Mouse (Mus musculus) olfactory bulb, adult 2 months (tissue): Measurements from ENCODE around the gene Hmgn1. TPM values are rescaled to one million over a fixed set of nuclear protein-coding genes. Genes with fewer than 3 reads are reported as not detected.
"Not testable (repeated sequence)": the region's sequence is repeated elsewhere in the genome, so short reads cannot be mapped to it uniquely, and the experiment has no call there.

Experiments used
- H3K27ac ChIP-seq: fragments of 200-500 bp; 2 replicates; pipeline ENCODE4 v1.5.1; 2012; ENCODE audit warnings: low read depth, low read length; ENCODE audit not compliant: insufficient read depth
- H3K4me1 ChIP-seq: fragments of 200-500 bp; 2 replicates; pipeline ENCODE4 v1.6.1; 2012; ENCODE audit warnings: low read length; ENCODE audit not compliant: control insufficient read depth, insufficient read depth
- H3K4me3 ChIP-seq: fragments of 200-500 bp; 2 replicates; pipeline ENCODE4 v1.5.1; 2012; ENCODE audit warnings: mild to moderate bottlenecking, low read depth, low read length, moderate library complexity; ENCODE audit not compliant: insufficient read depth
- CTCF ChIP-seq: fragments of 200-500 bp; IDR thresholded peaks from 2 replicates; pipeline ENCODE4 v1.5.1; 2012; ENCODE audit warnings: low read depth, mild to moderate bottlenecking, low read length, moderate library complexity; ENCODE audit not compliant: insufficient read depth
- POLR2A ChIP-seq: fragments of 200-500 bp; IDR thresholded peaks from 2 replicates; pipeline ENCODE4 v1.6.1; 2012; ENCODE audit warnings: mild to moderate bottlenecking, low read depth, low read length, moderate library complexity; ENCODE audit not compliant: insufficient read depth
- WGBS: fragments of 180-500 bp; shearing (Covaris S2); methylation state at CpG from one replicate; pipeline ENCODE4 v1.1.7; 2018; 5-methylcytosine and 5-hydroxymethylcytosine counted together
- polyA plus RNA-seq: library from polyadenylated mRNA; stranded (reverse); fragments of >200 nt; gene quantifications from 2 replicates; pipeline ENCODE4 v1.2.4, GENCODE M21; 2012; ENCODE audit warnings: low replicate concordance; ENCODE audit not compliant: missing spikeins, insufficient read depth, insufficient read length

The Hmgn1 gene
- polyA plus RNA-seq, 1 experiment = not detected

GRCm38 (mm10) chr16:96128466-96128865, 937 bp upstream of the Hmgn1 start:
- 1% methylated on average over 9 of the region's 9 CpGs for WGBS
- no peak for TF ChIP-seq CTCF
- no peak for TF ChIP-seq POLR2A

GRCm38 (mm10) chr16:96127288-96127656, 257 bp downstream of the Hmgn1 start:
- Histone ChIP-seq H3K4me3 (peak overlapping the region; percentile 92), H3K27ac (peak overlapping the region; percentile 96), H3K4me1 (peaks cover 2% of the 10 kb centered on the region)
- TF ChIP-seq POLR2A (0 out of 2 replicates have a peak, but pooled peaks have one; percentile 52), CTCF (no peak)
- WGBS = under 1% methylated on average over 45 of the region's 52 CpGs

More at GRCm38 (mm10) chr16:96128466-96128865, 937 bp upstream of the Hmgn1 start:
- Histone ChIP-seq H3K4me1 (peaks cover 2% of the 10 kb centered on the region), H3K27ac (peak overlapping the region; percentile 99), H3K4me3 (peak overlapping the region; percentile 92)

GRCm38 (mm10) chr16:96126684-96127171, 801 bp downstream of the Hmgn1 start:
- no peak overlapping the region for H3K27ac ChIP-seq
- TF ChIP-seq POLR2A (no peak), CTCF (no peak)
- WGBS = 4% methylated on average over 19 of the region's 19 CpGs

GRCm38 (mm10) chr16:96120022-96120623, 7.4 kb downstream of the Hmgn1 start:
- TF ChIP-seq POLR2A (no peak), CTCF (no peak)
- Histone ChIP-seq H3K27ac (no peak overlapping the region), H3K4me3 (no peak overlapping the region), H3K4me1 (no peaks in the 10 kb centered on the region)
- 63% methylated on average over 4 of the region's 4 CpGs for WGBS

More at GRCm38 (mm10) chr16:96126684-96127171, 801 bp downstream of the Hmgn1 start:
- H3K4me3 ChIP-seq = peak overlapping the region; percentile 92
- H3K4me1 ChIP-seq = peaks cover 2% of the 10 kb centered on the region

DNA sequence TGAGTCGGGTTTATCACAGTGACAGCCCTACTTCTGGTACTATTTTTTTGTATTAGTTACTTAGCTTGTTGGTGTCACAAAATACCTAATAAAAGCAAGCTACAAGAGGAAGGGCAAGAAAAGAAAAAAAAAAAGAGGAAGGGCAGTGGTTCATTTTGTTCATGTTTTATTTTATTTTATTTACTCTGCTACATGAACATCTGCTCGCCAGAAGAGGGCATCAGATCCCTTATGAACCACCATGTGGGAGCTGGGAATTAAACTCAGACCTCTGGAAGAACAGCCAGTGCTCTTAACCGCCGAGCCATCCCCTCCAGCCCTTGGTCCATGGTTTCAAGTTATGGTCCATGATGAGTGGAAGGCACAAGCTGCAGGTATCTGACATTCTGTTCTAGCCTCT, 12.8 kb downstream of the Hmgn1 start:
- Histone ChIP-seq H3K4me1 (peaks cover 3% of the 10 kb centered on the region), H3K27ac (no peak overlapping the region), H3K4me3 (no peak overlapping the region)
- no peak for TF ChIP-seq CTCF
- TF ChIP-seq POLR2A = no peak
- WGBS = 54% methylated on average over 4 of the region's 4 CpGs

GRCm38 (mm10) chr16:96112769-96113168, 14.8 kb downstream of the Hmgn1 start:
- WGBS = 60% methylated on average over 2 of the region's 2 CpGs
- no peak overlapping the region for H3K4me3 ChIP-seq
- H3K4me1 ChIP-seq = peaks cover 3% of the 10 kb centered on the region
- TF ChIP-seq POLR2A (no peak), CTCF (no peak)
- H3K27ac ChIP-seq = no peak overlapping the region

- WGBS = 88% methylated on average over 5 of the region's 5 CpGs
- TF ChIP-seq POLR2A = no peak
- TF ChIP-seq CTCF = no peak
- H3K4me3 ChIP-seq = no peak overlapping the region
- no peak overlapping the region for H3K27ac ChIP-seq
- peaks cover 3% of the 10 kb centered on the region for H3K4me1 ChIP-seq
Measured at GRCm38 (mm10) chr16:96110655-96111345, 16.7 kb downstream of the Hmgn1 start.

GRCm38 (mm10) chr16:96109673-96110072, 17.9 kb downstream of the Hmgn1 start:
- WGBS = 65% methylated on average over 4 of the region's 4 CpGs
- no peak overlapping the region for H3K4me3 ChIP-seq
- TF ChIP-seq POLR2A (no peak), CTCF (no peak)
- H3K4me1 ChIP-seq = peaks cover 3% of the 10 kb centered on the region
- no peak overlapping the region for H3K27ac ChIP-seq

DNA sequence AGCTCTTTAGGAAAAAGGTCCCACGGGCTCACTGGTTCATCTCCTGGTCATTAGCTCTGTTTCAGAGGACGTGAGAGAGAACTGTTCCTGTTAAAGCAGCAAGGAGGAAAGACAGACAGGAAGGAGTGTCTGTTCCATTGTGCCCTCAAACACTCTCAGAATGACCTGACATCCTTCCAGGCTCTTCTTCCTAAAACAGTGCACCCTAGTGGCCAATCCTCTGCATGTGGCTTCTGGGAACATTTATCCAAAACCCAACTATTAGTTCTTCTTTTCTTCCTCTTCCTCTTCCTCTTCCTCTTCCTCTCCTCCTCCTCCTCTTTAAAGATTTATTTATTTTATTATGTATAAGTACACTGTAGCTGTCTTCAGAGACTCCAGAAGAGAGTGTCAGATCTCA, 24.5 kb downstream of the Hmgn1 start:
- Histone ChIP-seq H3K4me1 (no peaks in the 10 kb centered on the region), H3K4me3 (no peak overlapping the region), H3K27ac (no peak overlapping the region)
- TF ChIP-seq POLR2A (no peak), CTCF (no peak)
- WGBS = 42% methylated on average over 2 of the region's 2 CpGs

GRCm38 (mm10) chr16:96097811-96098210, 29.7 kb downstream of the Hmgn1 start:
- not testable (repeated sequence) for H3K4me3 ChIP-seq, H3K27ac ChIP-seq, H3K4me1 ChIP-seq
